Mouse (Mus musculus): ENCODE measurements around the gene Cic. TPM values are rescaled to one million over a fixed set of nuclear protein-coding genes. Genes with fewer than 3 reads are reported as not detected.
A peak's percentile ranks its signal among the peaks of the same experiment; 100 is the strongest.

Gene Cic
- polyA plus RNA-seq, 1 experiment from 2014 or later = 48.0 TPM

DNA sequence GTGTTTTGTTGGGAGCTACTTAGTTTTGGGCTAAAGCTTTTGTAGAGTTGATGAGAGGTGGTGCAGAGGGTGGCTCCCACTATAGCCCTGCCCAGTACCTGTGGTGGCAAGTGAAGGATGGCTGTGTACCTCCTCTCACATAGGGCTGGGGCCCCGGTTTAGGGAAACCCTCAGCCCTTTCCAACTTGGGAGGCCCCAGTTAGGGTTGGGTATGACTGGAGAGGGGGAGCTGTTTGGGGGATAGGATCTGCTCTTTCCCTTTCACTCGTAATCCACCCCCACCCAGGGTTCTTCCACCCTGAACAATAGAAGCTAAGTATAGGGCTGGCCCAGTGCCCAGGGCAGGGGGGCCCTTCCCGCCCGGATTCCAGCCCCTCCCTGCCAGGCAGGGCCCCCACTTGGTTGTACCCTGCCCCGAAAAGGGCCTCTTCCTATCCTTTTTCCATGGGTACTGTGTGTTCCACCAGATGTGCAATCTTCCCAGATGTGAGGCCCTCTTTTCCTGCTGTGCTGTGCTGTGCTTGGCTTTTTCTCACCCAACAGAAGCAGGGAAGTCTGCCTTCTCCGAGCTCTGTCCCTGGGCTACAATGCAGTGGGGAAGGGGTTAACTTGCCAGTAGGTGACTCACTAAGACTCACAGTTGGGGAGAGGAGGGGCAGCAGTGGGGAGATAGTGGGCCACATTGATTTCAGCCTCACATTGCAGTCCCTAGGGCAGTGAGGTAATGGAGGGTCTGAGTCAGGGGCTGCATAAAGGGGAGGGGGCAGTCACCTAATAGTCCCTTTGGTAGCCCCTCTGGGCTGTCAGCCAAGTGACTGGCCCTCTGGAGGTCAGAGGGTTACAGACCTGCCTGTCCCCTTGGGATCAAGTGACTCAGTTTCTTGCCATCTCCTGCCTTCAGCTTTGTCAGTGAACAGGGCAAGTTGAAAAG, 12.6 kb downstream of the Cic start:
- no peaks in the 10 kb centered on the region for H3K9me3 ChIP-seq (ENCODE audit: control insufficient read depth, low read length)
- WGBS = 1% methylated on average over 6 of the region's 6 CpGs
- H3K9ac ChIP-seq (replicated peaks; ENCODE audit: low read depth, low read length) = peak overlapping the region; percentile 78
- peaks cover 66% of the 10 kb centered on the region for H3K4me1 ChIP-seq (replicated peaks; ENCODE audit: control insufficient read depth, insufficient read depth, low read length)
- peak overlapping the region; percentile 67 for H3K4me3 ChIP-seq (replicated peaks; ENCODE audit: low read length)
- H3K36me3 ChIP-seq (ENCODE audit: control insufficient read depth, insufficient read depth) = peaks cover 2% of the 10 kb centered on the region; the same call in 1 of the 2 replicates
- peak overlapping the region; percentile 100 for H3K27ac ChIP-seq (ENCODE audit: low read length)
- H3K4me2 ChIP-seq (ENCODE audit: low read length) = peak overlapping the region; percentile 80
- H3K27me3 ChIP-seq (replicated peaks; ENCODE audit: control insufficient read depth, insufficient read depth, low read length) = no peaks in the 10 kb centered on the region
- ATAC-seq = no peak

- H3K4me3 ChIP-seq (replicated peaks; ENCODE audit: low read length) = peak overlapping the region; percentile 67
- H3K36me3 ChIP-seq (ENCODE audit: control insufficient read depth, insufficient read depth) = peaks cover 13% of the 10 kb centered on the region
- no peaks in the 10 kb centered on the region for H3K27me3 ChIP-seq (replicated peaks; ENCODE audit: control insufficient read depth, insufficient read depth, low read length)
- ATAC-seq = peak; percentile 7; the same call in 1 of the 2 replicates
- H3K4me2 ChIP-seq (ENCODE audit: low read length) = peak overlapping the region; percentile 80
- peak overlapping the region; percentile 100 for H3K27ac ChIP-seq (ENCODE audit: low read length)
- H3K9ac ChIP-seq (replicated peaks; ENCODE audit: low read depth, low read length) = peak overlapping the region; percentile 55
- H3K4me1 ChIP-seq (replicated peaks; ENCODE audit: control insufficient read depth, insufficient read depth, low read length) = peaks cover 56% of the 10 kb centered on the region
- H3K9me3 ChIP-seq (ENCODE audit: control insufficient read depth, low read length) = no peaks in the 10 kb centered on the region
- 14% methylated on average over 12 of the region's 12 CpGs for WGBS
Observed at GRCm38 (mm10) chr7:25281166-25281733, 13.7 kb downstream of the Cic start.

DNA sequence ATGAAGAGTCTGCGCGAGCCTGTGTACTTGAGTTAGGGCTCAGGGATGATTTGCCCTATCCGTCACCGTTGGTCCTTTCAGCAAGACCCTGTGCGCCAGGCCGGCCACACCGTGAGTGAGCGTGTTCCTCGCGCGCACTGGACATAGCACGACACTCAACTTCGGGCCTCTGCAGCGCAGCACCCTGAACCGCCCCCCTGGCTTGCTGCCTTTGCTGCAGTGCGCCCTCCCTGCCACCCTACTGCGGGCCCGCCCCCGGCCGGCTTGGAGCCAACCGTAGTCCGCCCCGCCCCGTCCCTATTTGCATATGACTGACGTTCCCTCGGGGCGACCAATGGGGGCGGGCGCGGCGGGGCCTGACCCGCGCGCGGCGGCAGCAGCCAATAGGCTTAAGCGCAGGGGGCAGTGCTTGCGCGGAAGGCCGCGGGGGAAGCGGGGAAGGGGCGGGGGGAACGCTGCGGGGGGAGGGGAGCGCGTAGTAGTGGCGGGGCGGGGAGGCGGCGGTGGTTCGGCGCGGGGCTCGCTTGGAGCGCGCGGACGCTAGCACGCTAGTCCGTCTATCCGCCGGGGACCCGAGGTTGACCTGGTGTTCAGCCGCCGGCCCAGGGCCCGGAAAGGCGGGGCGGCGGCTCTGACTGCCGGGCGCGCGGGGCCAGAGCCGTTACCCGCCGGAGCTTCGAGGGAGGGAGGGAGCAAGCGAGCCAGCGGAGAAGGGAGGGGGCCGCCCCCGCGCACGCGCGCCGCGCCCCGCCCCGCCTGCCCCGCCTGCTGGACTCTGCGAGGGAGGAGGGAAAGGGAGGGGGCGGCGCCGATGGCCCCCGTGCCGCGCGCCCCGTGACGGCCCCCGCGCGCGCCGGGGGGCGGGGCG, 14.5 kb downstream of the Cic start:
- H3K9ac ChIP-seq (replicated peaks; ENCODE audit: low read depth, low read length) = peak overlapping the region; percentile 85
- peaks cover 17% of the 10 kb centered on the region for H3K36me3 ChIP-seq (ENCODE audit: control insufficient read depth, insufficient read depth)
- peak overlapping the region; percentile 67 for H3K4me3 ChIP-seq (replicated peaks; ENCODE audit: low read length)
- peak overlapping the region; percentile 100 for H3K27ac ChIP-seq (ENCODE audit: low read length)
- ATAC-seq = peak; percentile 66
- H3K4me2 ChIP-seq (ENCODE audit: low read length) = peak overlapping the region; percentile 93
- WGBS = under 1% methylated on average over 69 of the region's 108 CpGs
- H3K4me1 ChIP-seq (replicated peaks; ENCODE audit: control insufficient read depth, insufficient read depth, low read length) = peaks cover 55% of the 10 kb centered on the region
- no peaks in the 10 kb centered on the region for H3K9me3 ChIP-seq (ENCODE audit: control insufficient read depth, low read length)
- no peaks in the 10 kb centered on the region for H3K27me3 ChIP-seq (replicated peaks; ENCODE audit: control insufficient read depth, insufficient read depth, low read length)

- Histone ChIP-seq H3K4me2 (ENCODE audit: low read length) (peak overlapping the region; percentile 93), H3K4me1 (replicated peaks; ENCODE audit: control insufficient read depth, insufficient read depth, low read length) (peaks cover 50% of the 10 kb centered on the region), H3K9me3 (ENCODE audit: control insufficient read depth, low read length) (no peaks in the 10 kb centered on the region), H3K9ac (replicated peaks; ENCODE audit: low read depth, low read length) (peak overlapping the region; percentile 85), H3K27me3 (replicated peaks; ENCODE audit: control insufficient read depth, insufficient read depth, low read length) (no peaks in the 10 kb centered on the region), H3K36me3 (ENCODE audit: control insufficient read depth, insufficient read depth) (peaks cover 25% of the 10 kb centered on the region), H3K27ac (ENCODE audit: low read length) (peak overlapping the region; percentile 97), H3K4me3 (replicated peaks; ENCODE audit: low read length) (peak overlapping the region; percentile 67)
- no peak for ATAC-seq
- WGBS = 0% methylated on average over 28 of the region's 36 CpGs
Observed at GRCm38 (mm10) chr7:25282731-25283211, 15.3 kb downstream of the Cic start.

- peak overlapping the region; percentile 97 for H3K27ac ChIP-seq (ENCODE audit: low read length)
- no peaks in the 10 kb centered on the region for H3K27me3 ChIP-seq (replicated peaks; ENCODE audit: control insufficient read depth, insufficient read depth, low read length)
- 10% methylated on average over 5 of the region's 5 CpGs for WGBS
Observed at GRCm38 (mm10) chr7:25283637-25284036, 16.1 kb downstream of the Cic start.

DNA sequence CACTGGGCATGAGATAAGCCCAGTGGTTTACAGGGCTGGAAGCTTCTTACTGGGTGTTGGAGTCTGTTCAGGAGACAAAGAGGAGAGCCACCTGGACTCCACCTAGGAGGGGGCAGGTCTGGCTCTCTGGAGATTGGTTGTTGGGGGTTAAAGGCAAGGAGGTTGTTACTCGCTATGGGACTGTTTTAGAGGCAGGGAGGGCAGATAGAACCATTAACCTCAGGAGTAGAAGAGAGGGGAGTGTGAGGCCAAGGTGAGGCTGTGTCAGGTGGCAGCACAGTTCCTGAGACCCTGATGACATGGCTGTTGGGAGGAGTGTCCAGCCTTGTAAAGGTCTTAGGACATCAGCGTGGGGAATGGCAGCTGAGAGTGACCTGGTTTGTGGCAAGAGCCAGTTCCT, 16.7 kb downstream of the Cic start:
- WGBS = 52% methylated on average over 2 of the region's 2 CpGs
- H3K27ac ChIP-seq (ENCODE audit: low read length) = peak overlapping the region; percentile 35; the same call in 1 of the 2 replicates
- peaks cover 46% of the 10 kb centered on the region for H3K4me1 ChIP-seq (replicated peaks; ENCODE audit: control insufficient read depth, insufficient read depth, low read length)
- H3K9ac ChIP-seq (replicated peaks; ENCODE audit: low read depth, low read length) = peak overlapping the region; percentile 85
- H3K27me3 ChIP-seq (replicated peaks; ENCODE audit: control insufficient read depth, insufficient read depth, low read length) = no peaks in the 10 kb centered on the region
- H3K4me2 ChIP-seq (ENCODE audit: low read length) = peak overlapping the region; percentile 93
- ATAC-seq = no peak
- no peaks in the 10 kb centered on the region for H3K9me3 ChIP-seq (ENCODE audit: control insufficient read depth, low read length)
- H3K4me3 ChIP-seq (replicated peaks; ENCODE audit: low read length) = peak overlapping the region; percentile 67
- H3K36me3 ChIP-seq (ENCODE audit: control insufficient read depth, insufficient read depth) = peaks cover 39% of the 10 kb centered on the region

More at GRCm38 (mm10) chr7:25283637-25284036, 16.1 kb downstream of the Cic start:
- H3K4me3 ChIP-seq (replicated peaks; ENCODE audit: low read length) = peak overlapping the region; percentile 67
- ATAC-seq = no peak
- H3K36me3 ChIP-seq (ENCODE audit: control insufficient read depth, insufficient read depth) = peaks cover 33% of the 10 kb centered on the region
- peak overlapping the region; percentile 93 for H3K4me2 ChIP-seq (ENCODE audit: low read length)
- no peaks in the 10 kb centered on the region for H3K9me3 ChIP-seq (ENCODE audit: control insufficient read depth, low read length)
- H3K4me1 ChIP-seq (replicated peaks; ENCODE audit: control insufficient read depth, insufficient read depth, low read length) = peaks cover 46% of the 10 kb centered on the region
- peak overlapping the region; percentile 85 for H3K9ac ChIP-seq (replicated peaks; ENCODE audit: low read depth, low read length)

GRCm38 (mm10) chr7:25284766-25285165, 17.3 kb downstream of the Cic start:
- peaks cover 45% of the 10 kb centered on the region for H3K36me3 ChIP-seq (ENCODE audit: control insufficient read depth, insufficient read depth)
- no peak overlapping the region for H3K4me3 ChIP-seq (replicated peaks; ENCODE audit: low read length)
- peaks cover 42% of the 10 kb centered on the region for H3K4me1 ChIP-seq (replicated peaks; ENCODE audit: control insufficient read depth, insufficient read depth, low read length)
- H3K4me2 ChIP-seq (ENCODE audit: low read length) = peak overlapping the region; percentile 93; the same call in 1 of the 2 replicates
- no peak for ATAC-seq
- no peak overlapping the region for H3K27ac ChIP-seq (ENCODE audit: low read length)
- 42% methylated on average over 5 of the region's 5 CpGs for WGBS
- H3K9ac ChIP-seq (replicated peaks; ENCODE audit: low read depth, low read length) = peak overlapping the region; percentile 31; the same call in 1 of the 2 replicates
- no peaks in the 10 kb centered on the region for H3K9me3 ChIP-seq (ENCODE audit: control insufficient read depth, low read length)
- no peaks in the 10 kb centered on the region for H3K27me3 ChIP-seq (replicated peaks; ENCODE audit: control insufficient read depth, insufficient read depth, low read length)

- ATAC-seq = no peak
- peaks cover 48% of the 10 kb centered on the region for H3K36me3 ChIP-seq (ENCODE audit: control insufficient read depth, insufficient read depth)
- no peaks in the 10 kb centered on the region for H3K27me3 ChIP-seq (replicated peaks; ENCODE audit: control insufficient read depth, insufficient read depth, low read length)
- H3K9me3 ChIP-seq (ENCODE audit: control insufficient read depth, low read length) = no peaks in the 10 kb centered on the region
- H3K4me3 ChIP-seq (replicated peaks; ENCODE audit: low read length) = no peak overlapping the region
- H3K9ac ChIP-seq (replicated peaks; ENCODE audit: low read depth, low read length) = no peak overlapping the region
- peaks cover 33% of the 10 kb centered on the region for H3K4me1 ChIP-seq (replicated peaks; ENCODE audit: control insufficient read depth, insufficient read depth, low read length)
- no peak overlapping the region for H3K27ac ChIP-seq (ENCODE audit: low read length)
- H3K4me2 ChIP-seq (ENCODE audit: low read length) = no peak overlapping the region
- WGBS = 80% methylated on average over 20 of the region's 20 CpGs
Observed at GRCm38 (mm10) chr7:25285511-25286238, 18.2 kb downstream of the Cic start.
